Mouse (Mus musculus): ENCODE measurements around the gene Paqr7.

Gene Paqr7

GRCm38 (mm10) chr4:134496595-134497210, at the start of gene Paqr7:
TSS of gene Paqr7 (plus strand) at chr4:134496697.
- peak; percentile 74 for DNase-seq

- peak; percentile 27 to 62 for DNase-seq
These were observed 48.5 kb upstream of the Paqr7 start for GRCm38 (mm10) chr4:134447966-134448365.

- DNase-seq, result no peak
These were observed 46.7 kb upstream of the Paqr7 start for GRCm38 (mm10) chr4:134449595-134450391.

GRCm38 (mm10) chr4:134450392-134451195, 45.9 kb upstream of the Paqr7 start:
- no peak for DNase-seq

GRCm38 (mm10) chr4:134451484-134451883, 45.0 kb upstream of the Paqr7 start:
- no peak for DNase-seq

- peak; percentile 38 to 62 for DNase-seq
These were observed 42.7 kb upstream of the Paqr7 start for GRCm38 (mm10) chr4:134453619-134454400.

- peak; percentile 48 to 60 for DNase-seq
These were observed 41.2 kb upstream of the Paqr7 start for GRCm38 (mm10) chr4:134455310-134455709.

GRCm38 (mm10) chr4:134457130-134457825, 39.2 kb upstream of the Paqr7 start:
- DNase-seq, result no peak

GRCm38 (mm10) chr4:134458856-134459255, 37.6 kb upstream of the Paqr7 start:
- DNase-seq, result no peak

- peak; percentile 52 to 66 for DNase-seq
These were observed 36.2 kb upstream of the Paqr7 start for GRCm38 (mm10) chr4:134460277-134460676.

- DNase-seq, result no peak
These were observed 35.2 kb upstream of the Paqr7 start for GRCm38 (mm10) chr4:134461252-134461651.

GRCm38 (mm10) chr4:134465789-134466188, 30.7 kb upstream of the Paqr7 start:
- DNase-seq, result no peak

GRCm38 (mm10) chr4:134466381-134467262, 29.9 kb upstream of the Paqr7 start:
- no peak for DNase-seq

- DNase-seq, result peak; percentile 65 to 66
These were observed 28.9 kb upstream of the Paqr7 start for GRCm38 (mm10) chr4:134467435-134468214.

GRCm38 (mm10) chr4:134468215-134468575, 28.3 kb upstream of the Paqr7 start, which contains the start of gene Stmn1:
TSS of gene Stmn1 (plus strand) at chr4:134468320.
- peak; percentile 92 to 96 for DNase-seq

- peak; percentile 98 for DNase-seq
These were observed 27.8 kb upstream of the Paqr7 start for GRCm38 (mm10) chr4:134468578-134469266.

GRCm38 (mm10) chr4:134469341-134469796, 27.1 kb upstream of the Paqr7 start:
- no peak for DNase-seq

- no peak for DNase-seq
These were observed 26.5 kb upstream of the Paqr7 start for GRCm38 (mm10) chr4:134469985-134470384.

- DNase-seq, result no peak
These were observed 25.0 kb upstream of the Paqr7 start for GRCm38 (mm10) chr4:134471469-134471868.

All from thymus, postnatal 36 days (tissue).